Mouse (Mus musculus) kidney, embryonic 15.5 days (tissue): ENCODE measurements around the gene Ahctf1. TPM values are rescaled to one million over a fixed set of nuclear protein-coding genes. Genes with fewer than 3 reads are reported as not detected.
"Not testable (repeated sequence)": the region's sequence is repeated elsewhere in the genome, so short reads cannot be mapped to it uniquely, and the experiment has no call there.

ENCODE experiments used
- ATAC-seq: fragments of 200-750 bp; cut with Nextera tagmentation; replicated peaks from 2 replicates; pipeline ENCODE4 v1.8.0; 2017; ENCODE audit warnings: moderate TSS enrichment; ENCODE audit not compliant: low FRiP score
- H3K27ac ChIP-seq: fragments of 300-500 bp; sonication (generic); 2 replicates; pipeline ENCODE4 v1.5.1; 2015; ENCODE audit warnings: mild to moderate bottlenecking, inconsistent platforms
- H3K27me3 ChIP-seq: fragments of 300-500 bp; sonication (generic); 2 replicates; pipeline ENCODE4 v1.6.1; 2015; ENCODE audit warnings: inconsistent platforms
- H3K36me3 ChIP-seq: fragments of 300-500 bp; sonication (generic); 2 replicates; pipeline ENCODE4 v1.6.1; 2015; ENCODE audit warnings: inconsistent platforms
- H3K4me1 ChIP-seq: fragments of 300-500 bp; sonication (generic); 2 replicates; pipeline ENCODE4 v1.6.1; 2015; ENCODE audit warnings: inconsistent platforms
- H3K4me2 ChIP-seq: fragments of 300-500 bp; sonication (generic); 2 replicates; pipeline ENCODE4 v1.6.1; 2015; ENCODE audit warnings: moderate library complexity, mild to moderate bottlenecking, inconsistent platforms
- H3K4me3 ChIP-seq: fragments of 300-500 bp; sonication (generic); replicated peaks from 2 replicates; pipeline ENCODE4 v1.5.1; 2015; ENCODE audit warnings: mild to moderate bottlenecking, inconsistent platforms
- H3K9ac ChIP-seq: fragments of 300-500 bp; sonication (generic); 2 replicates; pipeline ENCODE4 v1.6.1; 2015; ENCODE audit warnings: mild to moderate bottlenecking, inconsistent platforms
- H3K9me3 ChIP-seq: fragments of 300-500 bp; sonication (generic); replicated peaks from 2 replicates; pipeline ENCODE4 v1.6.1; 2016; ENCODE audit warnings: inconsistent platforms
- WGBS: fragments of 180-500 bp; shearing (Covaris S2); methylation state at CpG from one replicate; pipeline ENCODE4 v1.1.7; 2015; ENCODE audit warnings: mixed read lengths; 5-methylcytosine and 5-hydroxymethylcytosine counted together
- polyA plus RNA-seq: library from polyadenylated mRNA; unstranded; fragments of >200 nt; fragmentation: Nextera tagmentation; extraction: Ambion mirVana; gene quantifications from 2 replicates; pipeline ENCODE4 v1.2.1, GENCODE M21; 2015

The Ahctf1 gene
- polyA plus RNA-seq, 1 experiment from 2014 or later, result 28.8 TPM

- Histone ChIP-seq H3K27me3 (no peaks in the 10 kb centered on the region), H3K9ac (no peak overlapping the region), H3K36me3 (no peaks in the 10 kb centered on the region), H3K4me3 (no peak overlapping the region), H3K9me3 (peaks cover 10% of the 10 kb centered on the region), H3K4me2 (no peak overlapping the region), H3K4me1 (0 out of 2 replicates have a peak, but pooled peaks cover 6% of the 10 kb centered on the region), H3K27ac (no peak overlapping the region)
- ATAC-seq, result no peak
- 77% methylated on average over 7 of the region's 7 CpGs for WGBS
Observed at GRCm38 (mm10) chr1:179832710-179833240, 29.3 kb upstream of the Ahctf1 start.

- no peak overlapping the region for H3K9ac ChIP-seq
- 75% methylated on average over 4 of the region's 4 CpGs for WGBS
- no peaks in the 10 kb centered on the region for H3K9me3 ChIP-seq
- H3K36me3 ChIP-seq, result no peaks in the 10 kb centered on the region
- no peak overlapping the region for H3K4me2 ChIP-seq
- H3K27me3 ChIP-seq, result no peaks in the 10 kb centered on the region
- H3K27ac ChIP-seq, result no peak overlapping the region
- H3K4me3 ChIP-seq, result no peak overlapping the region
- H3K4me1 ChIP-seq, result no peaks in the 10 kb centered on the region
- ATAC-seq, result no peak
Observed at GRCm38 (mm10) chr1:179828900-179829299, 25.4 kb upstream of the Ahctf1 start.

GRCm38 (mm10) chr1:179828051-179828450 lies 24.6 kb upstream of the Ahctf1 start:
- Histone ChIP-seq H3K9me3 (no peaks in the 10 kb centered on the region), H3K27ac (no peak overlapping the region), H3K9ac (no peak overlapping the region), H3K36me3 (no peaks in the 10 kb centered on the region), H3K4me1 (no peaks in the 10 kb centered on the region), H3K4me3 (no peak overlapping the region), H3K4me2 (no peak overlapping the region), H3K27me3 (no peaks in the 10 kb centered on the region)
- WGBS, result 93% methylated on average over 5 of the region's 5 CpGs
- ATAC-seq, result no peak

GRCm38 (mm10) chr1:179824549-179824948 lies 21.1 kb upstream of the Ahctf1 start:
- Histone ChIP-seq H3K9ac (no peak overlapping the region), H3K4me1 (no peaks in the 10 kb centered on the region), H3K27ac (no peak overlapping the region), H3K27me3 (no peaks in the 10 kb centered on the region), H3K4me2 (no peak overlapping the region), H3K36me3 (no peaks in the 10 kb centered on the region), H3K9me3 (no peaks in the 10 kb centered on the region), H3K4me3 (no peak overlapping the region)
- ATAC-seq, result no peak
- WGBS, result 51% methylated on average over 5 of the region's 5 CpGs

GRCm38 (mm10) chr1:179818490-179819278 lies 15.2 kb upstream of the Ahctf1 start:
- WGBS, result 91% methylated on average over 11 of the region's 11 CpGs
- not testable (repeated sequence) for H3K9ac ChIP-seq, H3K4me1 ChIP-seq, H3K27ac ChIP-seq, H3K36me3 ChIP-seq, ATAC-seq, H3K9me3 ChIP-seq, H3K27me3 ChIP-seq, H3K4me3 ChIP-seq, H3K4me2 ChIP-seq

- H3K9me3 ChIP-seq, result 0 out of 2 replicates have a peak, but pooled peaks cover 5% of the 10 kb centered on the region
- no peaks in the 10 kb centered on the region for H3K4me1 ChIP-seq
- no peak overlapping the region for H3K9ac ChIP-seq
- H3K36me3 ChIP-seq, result no peaks in the 10 kb centered on the region
- H3K4me2 ChIP-seq, result no peak overlapping the region
- no peak overlapping the region for H3K27ac ChIP-seq
- H3K4me3 ChIP-seq, result no peak overlapping the region
- ATAC-seq, result no peak
- H3K27me3 ChIP-seq, result no peaks in the 10 kb centered on the region
- WGBS, result 71% methylated on average over 2 of the region's 2 CpGs
Observed at GRCm38 (mm10) chr1:179814616-179815015, 11.1 kb upstream of the Ahctf1 start.

GRCm38 (mm10) chr1:179813385-179813784 lies 9.9 kb upstream of the Ahctf1 start:
- no peaks in the 10 kb centered on the region for H3K36me3 ChIP-seq
- H3K27ac ChIP-seq, result no peak overlapping the region
- WGBS, result 66% methylated on average over 2 of the region's 2 CpGs
- H3K27me3 ChIP-seq, result no peaks in the 10 kb centered on the region
- H3K4me1 ChIP-seq, result no peaks in the 10 kb centered on the region
- H3K4me3 ChIP-seq, result no peak overlapping the region
- ATAC-seq, result no peak
- H3K9ac ChIP-seq, result no peak overlapping the region
- no peak overlapping the region for H3K4me2 ChIP-seq
- H3K9me3 ChIP-seq, result 0 out of 2 replicates have a peak, but pooled peaks cover 5% of the 10 kb centered on the region

- no peak overlapping the region for H3K4me3 ChIP-seq
- H3K27ac ChIP-seq, result no peak overlapping the region
- 82% methylated on average over 3 of the region's 3 CpGs for WGBS
- H3K36me3 ChIP-seq, result no peaks in the 10 kb centered on the region
- H3K9ac ChIP-seq, result no peak overlapping the region
- no peaks in the 10 kb centered on the region for H3K9me3 ChIP-seq
- no peak overlapping the region for H3K4me2 ChIP-seq
- H3K27me3 ChIP-seq, result no peaks in the 10 kb centered on the region
- ATAC-seq, result no peak
- peaks cover 6% of the 10 kb centered on the region; the same call in 1 of the 2 replicates for H3K4me1 ChIP-seq
Observed at GRCm38 (mm10) chr1:179808300-179808699, 4.8 kb upstream of the Ahctf1 start.

GRCm38 (mm10) chr1:179807468-179807867 lies 4.0 kb upstream of the Ahctf1 start:
- no peak for ATAC-seq
- WGBS, result 83% methylated on average over 4 of the region's 4 CpGs

GRCm38 (mm10) chr1:179805751-179806150 lies 2.3 kb upstream of the Ahctf1 start:
- no peaks in the 10 kb centered on the region for H3K9me3 ChIP-seq
- H3K27me3 ChIP-seq, result no peaks in the 10 kb centered on the region
- H3K27ac ChIP-seq, result no peak overlapping the region
- H3K36me3 ChIP-seq, result no peaks in the 10 kb centered on the region
- no peak overlapping the region for H3K4me3 ChIP-seq
- no peak overlapping the region for H3K9ac ChIP-seq
- no peak overlapping the region for H3K4me2 ChIP-seq
- WGBS, result 84% methylated on average over 5 of the region's 5 CpGs
- H3K4me1 ChIP-seq, result peaks cover 21% of the 10 kb centered on the region
- ATAC-seq, result no peak

More at GRCm38 (mm10) chr1:179807468-179807867, 4.0 kb upstream of the Ahctf1 start:
- H3K27me3 ChIP-seq, result no peaks in the 10 kb centered on the region
- no peaks in the 10 kb centered on the region for H3K36me3 ChIP-seq
- H3K27ac ChIP-seq, result no peak overlapping the region
- no peaks in the 10 kb centered on the region for H3K9me3 ChIP-seq
- H3K4me3 ChIP-seq, result no peak overlapping the region
- H3K4me2 ChIP-seq, result no peak overlapping the region
- H3K9ac ChIP-seq, result no peak overlapping the region
- peaks cover 6% of the 10 kb centered on the region; the same call in 1 of the 2 replicates for H3K4me1 ChIP-seq

- H3K4me1 ChIP-seq, result peaks cover 21% of the 10 kb centered on the region
- peaks cover 2% of the 10 kb centered on the region; the same call in 1 of the 2 replicates for H3K36me3 ChIP-seq
- WGBS, result 22% methylated on average over 11 of the region's 11 CpGs
Observed at GRCm38 (mm10) chr1:179804140-179804881, 831 bp upstream of the Ahctf1 start.

More at GRCm38 (mm10) chr1:179804140-179804881, 831 bp upstream of the Ahctf1 start:
- H3K9me3 ChIP-seq, result no peaks in the 10 kb centered on the region
- H3K4me2 ChIP-seq, result peak overlapping the region; percentile 73
- peak overlapping the region; percentile 100 for H3K27ac ChIP-seq
- peak overlapping the region; percentile 41; the same call in 1 of the 2 replicates for H3K9ac ChIP-seq
- no peak for ATAC-seq
- peak overlapping the region; percentile 98 for H3K4me3 ChIP-seq
- H3K27me3 ChIP-seq, result no peaks in the 10 kb centered on the region
